Mouse (Mus musculus) small intestine, adult 2 months (tissue): ENCODE results near the gene Gimap7. TPM values are rescaled to one million over a fixed set of nuclear protein-coding genes. Genes with fewer than 3 reads are reported as not detected.

Experiments
- H3K27ac ChIP-seq: fragments of 200-500 bp; 2 replicates; pipeline ENCODE4 v1.5.1; 2012; ENCODE audit warnings: low read depth, low read length, control low read depth, inconsistent platforms; ENCODE audit not compliant: insufficient read depth
- H3K27me3 ChIP-seq: fragments of 200-500 bp; 2 replicates; pipeline ENCODE4 v1.6.1; 2012; ENCODE audit warnings: mild to moderate bottlenecking, moderate library complexity, low read length, inconsistent platforms; ENCODE audit not compliant: control insufficient read depth, insufficient read depth
- H3K36me3 ChIP-seq: fragments of 200-500 bp; 2 replicates; pipeline ENCODE4 v1.6.1; 2012; ENCODE audit warnings: mild to moderate bottlenecking, low read length, control low read depth, inconsistent platforms; ENCODE audit not compliant: control insufficient read depth, insufficient read depth
- H3K4me1 ChIP-seq: fragments of 200-500 bp; 2 replicates; pipeline ENCODE4 v1.6.1; 2012; ENCODE audit warnings: low read length, inconsistent platforms, mixed read lengths; ENCODE audit not compliant: control insufficient read depth, insufficient read depth, insufficient read length
- H3K4me3 ChIP-seq: fragments of 200-500 bp; 2 replicates; pipeline ENCODE4 v1.5.1; 2012; ENCODE audit warnings: low read depth, mild to moderate bottlenecking, control low read depth, inconsistent platforms, low read length, moderate library complexity
- CTCF ChIP-seq: fragments of 200-500 bp; IDR thresholded peaks from 2 replicates; pipeline ENCODE4 v1.5.1; 2012; ENCODE audit warnings: low read depth, mild to moderate bottlenecking, control low read depth, inconsistent platforms, low read length, moderate library complexity, mixed read lengths; ENCODE audit not compliant: insufficient replicate concordance, insufficient read length; ENCODE audit errors: extremely low read depth
- POLR2A ChIP-seq: fragments of 200-500 bp; IDR thresholded peaks from 2 replicates; pipeline ENCODE4 v1.6.1; 2012; ENCODE audit warnings: low read depth, mild to moderate bottlenecking, control low read depth, inconsistent platforms, low read length, moderate library complexity
- WGBS: fragments of 180-500 bp; shearing (Covaris S2); methylation state at CpG from one replicate; pipeline ENCODE4 v1.1.7; 2018; 5-methylcytosine and 5-hydroxymethylcytosine counted together
- polyA plus RNA-seq: library from polyadenylated mRNA; depleted of rRNA; stranded (reverse); fragments of >200 nt; gene quantifications from 2 replicates; pipeline ENCODE4 v1.2.3, GENCODE M21; 2012

The Gimap7 gene
- polyA plus RNA-seq, 1 experiment: 2.5 TPM

- H3K27me3 ChIP-seq: no peaks in the 10 kb centered on the region
- peaks cover 15% of the 10 kb centered on the region for H3K4me1 ChIP-seq
- peak overlapping the region; percentile 11 for H3K4me3 ChIP-seq
- no peak for TF ChIP-seq POLR2A
- TF ChIP-seq CTCF: no peak
- H3K27ac ChIP-seq: peak overlapping the region; percentile 82
- WGBS: 13% methylated on average over 3 of the region's 3 CpGs
- no peaks in the 10 kb centered on the region for H3K36me3 ChIP-seq
Measured at GRCm38 (mm10) chr6:48741273-48741672, 22.9 kb downstream of the Gimap7 start.

GRCm38 (mm10) chr6:48741711-48742206 is 23.3 kb downstream of the Gimap7 start:
- 8% methylated on average over 9 of the region's 9 CpGs for WGBS
- Histone ChIP-seq H3K27ac (peak overlapping the region; percentile 82), H3K4me3 (peak overlapping the region; percentile 86), H3K4me1 (peaks cover 15% of the 10 kb centered on the region), H3K27me3 (no peaks in the 10 kb centered on the region), H3K36me3 (no peaks in the 10 kb centered on the region)
- TF ChIP-seq POLR2A (no peak), CTCF (no peak)

GRCm38 (mm10) chr6:48742422-48743351 is 24.3 kb downstream of the Gimap7 start:
- no peaks in the 10 kb centered on the region for H3K36me3 ChIP-seq
- peak overlapping the region; percentile 82 for H3K27ac ChIP-seq
- no peaks in the 10 kb centered on the region for H3K27me3 ChIP-seq
- H3K4me3 ChIP-seq: peak overlapping the region; percentile 86
- 12% methylated on average over 52 of the region's 52 CpGs for WGBS
- peaks cover 23% of the 10 kb centered on the region for H3K4me1 ChIP-seq
- TF ChIP-seq CTCF (peak; percentile 4; the same call in 1 of the 2 replicates), POLR2A (no peak)

- peak overlapping the region; percentile 61 for H3K4me3 ChIP-seq
- no peak for TF ChIP-seq CTCF
- TF ChIP-seq POLR2A: no peak
- WGBS: 69% methylated on average over 2 of the region's 2 CpGs
- no peaks in the 10 kb centered on the region for H3K36me3 ChIP-seq
- peaks cover 23% of the 10 kb centered on the region for H3K4me1 ChIP-seq
- H3K27ac ChIP-seq: peak overlapping the region; percentile 73
- H3K27me3 ChIP-seq: no peaks in the 10 kb centered on the region
Measured at GRCm38 (mm10) chr6:48745490-48745889, 27.1 kb downstream of the Gimap7 start.

- peaks cover 21% of the 10 kb centered on the region for H3K4me1 ChIP-seq
- H3K36me3 ChIP-seq: no peaks in the 10 kb centered on the region
- peak within 1 kb of the TSS; percentile 61 for H3K4me3 ChIP-seq
- 47% methylated on average over 16 of the region's 16 CpGs for WGBS
- H3K27me3 ChIP-seq: no peaks in the 10 kb centered on the region
- TF ChIP-seq CTCF (peak; percentile 67; the same call in 1 of the 2 replicates), POLR2A (no peak)
- H3K27ac ChIP-seq: peak within 1 kb of the TSS; percentile 89
Measured at GRCm38 (mm10) chr6:48745959-48746889, 27.8 kb downstream of the Gimap7 start, which contains the start of gene Gimap5. Gene Gimap5, plus strand, starts transcription at chr6:48746197.

GRCm38 (mm10) chr6:48747091-48747966 is 28.9 kb downstream of the Gimap7 start:
- Histone ChIP-seq H3K4me3 (peak overlapping the region; percentile 47), H3K27me3 (no peaks in the 10 kb centered on the region)
- WGBS: 12% methylated on average over 7 of the region's 7 CpGs

More at GRCm38 (mm10) chr6:48747091-48747966, 28.9 kb downstream of the Gimap7 start:
- peak overlapping the region; percentile 89 for H3K27ac ChIP-seq
- peaks cover 12% of the 10 kb centered on the region for H3K4me1 ChIP-seq
- no peaks in the 10 kb centered on the region for H3K36me3 ChIP-seq
- TF ChIP-seq POLR2A (no peak; the same call in 1 of the 2 replicates), CTCF (no peak)
